Mouse (Mus musculus) CD4-positive, CD25-positive, alpha-beta regulatory T cell, adult 2 months (primary cell): ENCODE data around the gene Tecr.
"Not testable (repeated sequence)": the region's sequence is repeated elsewhere in the genome, so short reads cannot be mapped to it uniquely, and the experiment has no call there.

ENCODE experiments used
- DNase-seq: peaks from one replicate; pipeline ENCODE4 v3.0.0-alpha.2; 2012; ENCODE audit warnings: low read depth, low spot score

Gene Tecr

GRCm38 (mm10) chr8:83582226-83582625 is 25.5 kb downstream of the Tecr start:
- DNase-seq = no peak

- DNase-seq = no peak
Observed at GRCm38 (mm10) chr8:83580826-83581225, 26.9 kb downstream of the Tecr start.

GRCm38 (mm10) chr8:83579676-83580075 is 28.1 kb downstream of the Tecr start:
- no peak for DNase-seq

- DNase-seq = no peak
Observed at GRCm38 (mm10) chr8:83578131-83579055, 29.4 kb downstream of the Tecr start.

- no peak for DNase-seq
Observed at GRCm38 (mm10) chr8:83577384-83577791, 30.4 kb downstream of the Tecr start.

GRCm38 (mm10) chr8:83576921-83577320 is 30.9 kb downstream of the Tecr start:
- DNase-seq = no peak

GRCm38 (mm10) chr8:83576516-83576895 is 31.3 kb downstream of the Tecr start:
- no peak for DNase-seq

GRCm38 (mm10) chr8:83575561-83576515 is 31.9 kb downstream of the Tecr start:
- no peak for DNase-seq

- DNase-seq = no peak
Observed at GRCm38 (mm10) chr8:83574631-83575315, 33.0 kb downstream of the Tecr start.

- DNase-seq = peak; percentile 84
Observed at GRCm38 (mm10) chr8:83573140-83573875, 34.5 kb downstream of the Tecr start.

GRCm38 (mm10) chr8:83572246-83572812 is 35.4 kb downstream of the Tecr start:
- DNase-seq = no peak

- no peak for DNase-seq
Observed at GRCm38 (mm10) chr8:83571791-83572190, 36.0 kb downstream of the Tecr start.

GRCm38 (mm10) chr8:83571001-83571340 is 36.8 kb downstream of the Tecr start:
- not testable (repeated sequence) for DNase-seq

- no peak for DNase-seq
Observed at GRCm38 (mm10) chr8:83570272-83571000, 37.3 kb downstream of the Tecr start.

GRCm38 (mm10) chr8:83569165-83569564 is 38.6 kb downstream of the Tecr start:
- DNase-seq = no peak

GRCm38 (mm10) chr8:83568755-83569154 is 39.0 kb downstream of the Tecr start:
- DNase-seq = no peak

- DNase-seq = no peak
Observed at GRCm38 (mm10) chr8:83568128-83568527, 39.6 kb downstream of the Tecr start.

- DNase-seq = no peak
Observed at GRCm38 (mm10) chr8:83567668-83568067, 40.1 kb downstream of the Tecr start.

GRCm38 (mm10) chr8:83566469-83567395 is 41.0 kb downstream of the Tecr start, which contains the start of gene Ndufb7:
Ndufb7 (plus strand) TSS chr8:83566671.
- DNase-seq = peak; percentile 95
